Comparison of ENCODE assay signal across 8 mouse cellular contexts in genomic region chr4:137993291-137993758, GRCm38 (mm10). TPM values are rescaled to one million over a fixed set of nuclear protein-coding genes. Genes with fewer than 3 reads are reported as not detected.
A peak's percentile ranks its signal among the peaks of the same experiment; 100 is the strongest.
DNase-seq lines count a peak whose midpoint lies in the region; ATAC-seq and TF ChIP-seq lines count a peak whose summit lies in the region.

No protein-coding gene starts in this region.

- H3K27ac ChIP-seq in hindbrain, embryonic 15.5 days (replicated peaks), result peak overlapping the region; percentile 97

- no peaks in the 10 kb centered on the region for H3K27me3 ChIP-seq in Patski
- no peaks in the 10 kb centered on the region for H3K27me3 ChIP-seq in hindbrain, embryonic 15.5 days

- WGBS in hindbrain, embryonic 15.5 days, result under 1% methylated on average over 41 of the region's 59 CpGs

- peak overlapping the region; percentile 70 for H3K4me2 ChIP-seq in hindbrain, embryonic 15.5 days

- POLR2A ChIA-PET in Patski (lab: Charles Lee), result no interaction called here

- DNase-seq in Patski (ENCODE audit: low read depth, low spot score), result peak; percentile 73
- peak; percentile 100 for DNase-seq in cerebellum, postnatal 25 days
- DNase-seq in frontal cortex, postnatal 25 days (ENCODE audit: low spot score in 2 of 2), result peak; percentile 100
- DNase-seq in left cerebral cortex, adult 11 months (ENCODE audit: low spot score), result peak; percentile 93
- DNase-seq in lung, postnatal 4 days, result peak; percentile 99 to 100
- peak; percentile 93 for DNase-seq in retina, postnatal 7 days (ENCODE audit: low read depth, low spot score)
- peak; percentile 100 for DNase-seq in urinary bladder, adult 2 months (ENCODE audit: low spot score)

- H3K9me3 ChIP-seq in hindbrain, embryonic 15.5 days, result no peaks in the 10 kb centered on the region

- peaks cover 37% of the 10 kb centered on the region for H3K4me1 ChIP-seq in hindbrain, embryonic 15.5 days (replicated peaks)

- TF ChIP-seq CTCF in Patski (IDR thresholded peaks at IDR 0.05), result no peak

- peak overlapping the region; percentile 98 for H3K9ac ChIP-seq in hindbrain, embryonic 15.5 days

- in situ Hi-C loops in Patski (cut with MboI; ENCODE audit: low pct_unique_long_range_greater_than_20kb), result no loop called here

- CTCF ChIA-PET in Patski (lab: Charles Lee), result no interaction called here

- ATAC-seq in Patski, result peak; percentile 77
- ATAC-seq in hindbrain, embryonic 15.5 days (ENCODE audit: low FRiP score, low read depth), result peak; percentile 96

- peaks cover under 1% of the 10 kb centered on the region; the same call in 1 of the 2 replicates for H3K36me3 ChIP-seq in hindbrain, embryonic 15.5 days

- peak overlapping the region; percentile 94 for H3K4me3 ChIP-seq in hindbrain, embryonic 15.5 days

RNA-seq across cellular contexts. Expression of gene Eif4g3, which starts 0.5 kb away (rescaled TPM):
- 73.5 TPM for polyA plus RNA-seq in Patski (2021)
- 49.9 and 51.0 TPM in 2 replicates for polyA plus RNA-seq in hindbrain, embryonic 15.5 days (2015; fragmentation: Nextera tagmentation; extraction: Ambion mirVana)
- polyA plus RNA-seq in urinary bladder, adult 2 months (2012; rRNA removed), result 64.2 and 64.6 TPM in 2 replicates

Comparison
In these comparisons a context has a peak if more than half of its experiments do, and no peak if none do; other contexts are left out.
1. Peak in every context shown above with its lines: DNase-seq, ATAC-seq, H3K4me3 ChIP-seq and H3K27ac ChIP-seq.